17 mouse cellular contexts compared by ENCODE assay signal in genomic region chr12:54002496-54002895, GRCm38 (mm10).
DNase-seq lines count a peak whose midpoint lies in the region; ATAC-seq and TF ChIP-seq lines count a peak whose summit lies in the region.
"Had no signal": no experiment of that assay in that cellular context is flagged by ENCODE, and none has a peak within 500 bp of the region (broad histone marks: within the 10 kb centered on the region; RNA-seq: fewer than 3 reads in every experiment).

No protein-coding gene starts in this region.

- no peaks in the 10 kb centered on the region for H3K27me3 ChIP-seq in heart, postnatal 0 days (ENCODE audit: control insufficient read depth, insufficient read depth, low read length)
- no peaks in the 10 kb centered on the region for H3K27me3 ChIP-seq in heart, adult 2 months (ENCODE audit: control insufficient read depth, insufficient read depth, low read length)
- H3K27me3 ChIP-seq in lung, postnatal 0 days (replicated peaks; ENCODE audit: insufficient read depth, low read length) = no peaks in the 10 kb centered on the region
- no peaks in the 10 kb centered on the region for H3K27me3 ChIP-seq in liver, postnatal 0 days (ENCODE audit: insufficient read depth, low read length)
- H3K27me3 ChIP-seq: megakaryocyte, embryonic 14.5 days had no signal

- no peak overlapping the region for H3K9ac ChIP-seq in heart, postnatal 0 days (replicated peaks; ENCODE audit: low read depth, low read length)
- H3K9ac ChIP-seq in heart, adult 2 months (ENCODE audit: low read depth, low read length) = no peak overlapping the region
- no peak overlapping the region for H3K9ac ChIP-seq in lung, postnatal 0 days (replicated peaks; ENCODE audit: low read depth)
- no peak overlapping the region for H3K9ac ChIP-seq in liver, postnatal 0 days (replicated peaks)
- H3K9ac ChIP-seq: hindbrain, embryonic 14.5 days had no signal

- H3K27ac ChIP-seq in heart, postnatal 0 days (ENCODE audit: low read depth) = no peak overlapping the region
- no peak overlapping the region for H3K27ac ChIP-seq in heart, adult 2 months
- no peak overlapping the region for H3K27ac ChIP-seq in lung, postnatal 0 days (ENCODE audit: low read length)
- no peak overlapping the region for H3K27ac ChIP-seq in liver, postnatal 0 days (ENCODE audit: low read depth)
- H3K27ac ChIP-seq: hindbrain, embryonic 14.5 days had no signal

- no peak for TF ChIP-seq POLR2A in heart, adult 2 months (IDR thresholded peaks at IDR 0.05; ENCODE audit: insufficient read depth, low read depth, low read length)
- TF ChIP-seq POLR2A in lung, adult 2 months (IDR thresholded peaks at IDR 0.05; ENCODE audit: borderline replicate concordance, extremely low read depth, low read depth, low read length) = no peak

- H3K4me1 ChIP-seq in heart, postnatal 0 days (ENCODE audit: control insufficient read depth, insufficient read depth) = peaks cover 7% of the 10 kb centered on the region; the same call in 1 of the 2 replicates
- no peaks in the 10 kb centered on the region for H3K4me1 ChIP-seq in heart, adult 2 months (ENCODE audit: control insufficient read depth, insufficient read depth, low read length)
- no peaks in the 10 kb centered on the region for H3K4me1 ChIP-seq in lung, postnatal 0 days (ENCODE audit: insufficient read depth, low read depth, low read length)
- no peaks in the 10 kb centered on the region for H3K4me1 ChIP-seq in lung, adult 2 months (ENCODE audit: control insufficient read depth, insufficient read depth, low read length)
- H3K4me1 ChIP-seq in liver, postnatal 0 days (ENCODE audit: insufficient read depth) = no peaks in the 10 kb centered on the region

- no peak for TF ChIP-seq EP300 in heart, postnatal 0 days (IDR thresholded peaks at IDR 0.05; ENCODE audit: low read depth)
- no peak for TF ChIP-seq EP300 in heart, adult 2 months (IDR thresholded peaks at IDR 0.05; ENCODE audit: insufficient read depth, low read depth, low read length)
- no peak for TF ChIP-seq EP300 in lung, postnatal 0 days (IDR thresholded peaks at IDR 0.05)
- no peak for TF ChIP-seq EP300 in liver, postnatal 0 days (IDR thresholded peaks at IDR 0.05; ENCODE audit: low read depth)

- WGBS in heart, postnatal 0 days = 69% methylated on average over 4 of the region's 4 CpGs
- WGBS in heart, adult 2 months = 72% methylated on average over 4 of the region's 4 CpGs
- 71% methylated on average over 4 of the region's 4 CpGs for WGBS in lung, postnatal 0 days
- 67% methylated on average over 4 of the region's 4 CpGs for WGBS in lung, adult 2 months
- WGBS in liver, postnatal 0 days (ENCODE audit: insufficient replicate concordance) = 59% methylated on average over 4 of the region's 4 CpGs

- H3K4me2 ChIP-seq in heart, postnatal 0 days (ENCODE audit: low read depth, low read length) = no peak overlapping the region
- H3K4me2 ChIP-seq in lung, postnatal 0 days (replicated peaks; ENCODE audit: low read depth, low read length) = no peak overlapping the region
- no peak overlapping the region for H3K4me2 ChIP-seq in liver, postnatal 0 days (ENCODE audit: low read depth, low read length)
- H3K4me2 ChIP-seq: heart, embryonic 11.5 days; hindbrain, embryonic 14.5 days had no signal

- H3K4me3 ChIP-seq in heart, postnatal 0 days (ENCODE audit: low read depth, low read length) = no peak overlapping the region
- H3K4me3 ChIP-seq in heart, adult 2 months = no peak overlapping the region
- no peak overlapping the region for H3K4me3 ChIP-seq in lung, postnatal 0 days (ENCODE audit: low read depth, low read length)
- no peak overlapping the region for H3K4me3 ChIP-seq in lung, adult 2 months (replicated peaks; ENCODE audit: extremely low read depth, low read depth, low read length)
- no peak overlapping the region for H3K4me3 ChIP-seq in liver, postnatal 0 days (ENCODE audit: low read depth, low read length)
- H3K4me3 ChIP-seq: erythroblast, embryonic 14.5 days; megakaryocyte, embryonic 14.5 days; myocyte had no signal

- H3K36me3 ChIP-seq in heart, postnatal 0 days (replicated peaks; ENCODE audit: control insufficient read depth, insufficient read depth, low read length) = no peaks in the 10 kb centered on the region
- no peaks in the 10 kb centered on the region for H3K36me3 ChIP-seq in heart, adult 2 months (ENCODE audit: control insufficient read depth, insufficient read depth, low read length)
- no peaks in the 10 kb centered on the region for H3K36me3 ChIP-seq in lung, postnatal 0 days (ENCODE audit: insufficient read depth, low read length)
- H3K36me3 ChIP-seq in liver, postnatal 0 days (replicated peaks; ENCODE audit: insufficient read depth, low read length) = no peaks in the 10 kb centered on the region

- H3K79me2 ChIP-seq in heart, adult 2 months (replicated peaks; ENCODE audit: control insufficient read depth, insufficient read depth, low read length) = no peaks in the 10 kb centered on the region

- 0 out of 2 replicates have a peak, but pooled peaks have one; percentile 10 for TF ChIP-seq CTCF in heart, postnatal 0 days (IDR thresholded peaks at IDR 0.05; ENCODE audit: low read depth)
- no peak for TF ChIP-seq CTCF in heart, adult 2 months (IDR thresholded peaks at IDR 0.05)
- peak; percentile 42 for TF ChIP-seq CTCF in lung, postnatal 0 days (IDR thresholded peaks at IDR 0.05)
- TF ChIP-seq CTCF in lung, adult 2 months (IDR thresholded peaks at IDR 0.05; ENCODE audit: insufficient read depth, low read length) = no peak
- TF ChIP-seq CTCF in liver, postnatal 0 days (IDR thresholded peaks at IDR 0.05; ENCODE audit: low read depth) = 0 out of 2 replicates have a peak, but pooled peaks have one; percentile 17

- intact Hi-C loops in heart, adult 2 months (cut with DNase I) = no loop called here

- H3K9me3 ChIP-seq in heart, postnatal 0 days (replicated peaks; ENCODE audit: control insufficient read depth, low read length) = no peaks in the 10 kb centered on the region
- no peaks in the 10 kb centered on the region for H3K9me3 ChIP-seq in lung, postnatal 0 days (ENCODE audit: low read length)
- H3K9me3 ChIP-seq in liver, postnatal 0 days (ENCODE audit: low read length) = no peaks in the 10 kb centered on the region
- H3K9me3 ChIP-seq: megakaryocyte, embryonic 14.5 days had no signal

- ATAC-seq in heart, postnatal 0 days (ENCODE audit: insufficient read depth, low read depth) = no peak
- no peak for ATAC-seq in lung, postnatal 0 days
- ATAC-seq in liver, postnatal 0 days = no peak
- ATAC-seq: activated CD4-positive, CD25-positive, alpha-beta regulatory T cell, adult 4 months had no signal

- no peak for DNase-seq in heart, postnatal 0 days (ENCODE audit: low spot score)
- DNase-seq in heart, adult 2 months = no peak
- peak; percentile 10 for DNase-seq in lung, postnatal 0 days (ENCODE audit: low spot score)
- no peak for DNase-seq in lung, adult 2 months
- DNase-seq in MEL-GATA-1-ER (ENCODE audit: extremely low read depth, low read depth) = peak; percentile 1
- no peak for DNase-seq in liver, postnatal 0 days
- no peak for DNase-seq in gastrocnemius, postnatal 10 days
- no peak for DNase-seq in frontal cortex, postnatal 10 days (ENCODE audit: low spot score in 2 of 2)
- DNase-seq: kidney, adult 8-10 months; lung, adult 18-20 months; right cerebral cortex, postnatal 4 days had no signal

Comparison
In these comparisons a context has a peak if more than half of its experiments do, and no peak if none do; other contexts are left out.
1. DNase-seq: peak in lung, postnatal 0 days (single experiment) and MEL-GATA-1-ER (single experiment); none in heart, postnatal 0 days (single experiment), heart, adult 2 months (0 of 2), lung, adult 2 months (single experiment), liver, postnatal 0 days (single experiment), gastrocnemius, postnatal 10 days (single experiment) and frontal cortex, postnatal 10 days (0 of 2).
2. CTCF ChIP-seq: peak in heart, postnatal 0 days (single experiment), lung, postnatal 0 days (single experiment) and liver, postnatal 0 days (single experiment); none in heart, adult 2 months (single experiment) and lung, adult 2 months (single experiment).